Mouse (Mus musculus) liver, embryonic 13.5 days (tissue): Measurements from ENCODE around the gene Golga2. TPM values are rescaled to one million over a fixed set of nuclear protein-coding genes. Genes with fewer than 3 reads are reported as not detected.

ENCODE experiments used
- ATAC-seq: fragments of 200-750 bp; cut with Nextera tagmentation; 2 replicates; pipeline ENCODE4 v1.8.0; 2017; ENCODE audit warnings: low read depth, mild to moderate bottlenecking, moderate number of reproducible peaks, moderate library complexity
- DNase-seq: peaks from one replicate; pipeline ENCODE4 v3.0.0; 2022
- H3K27ac ChIP-seq: fragments of 300-500 bp; sonication (generic); 2 replicates; pipeline ENCODE4 v1.5.1; 2015; ENCODE audit warnings: moderate library complexity, mild to moderate bottlenecking, inconsistent platforms
- H3K27me3 ChIP-seq: fragments of 300-500 bp; sonication (generic); 2 replicates; pipeline ENCODE4 v1.6.1; 2015; ENCODE audit warnings: mild to moderate bottlenecking, inconsistent platforms
- H3K36me3 ChIP-seq: fragments of 300-500 bp; sonication (generic); 2 replicates; pipeline ENCODE4 v1.6.1; 2015; ENCODE audit warnings: mild to moderate bottlenecking, inconsistent platforms
- H3K4me1 ChIP-seq: fragments of 300-500 bp; sonication (generic); replicated peaks from 2 replicates; pipeline ENCODE4 v1.6.1; 2015; ENCODE audit warnings: inconsistent platforms
- H3K4me2 ChIP-seq: fragments of 300-500 bp; sonication (generic); 2 replicates; pipeline ENCODE4 v1.6.1; 2015; ENCODE audit warnings: inconsistent platforms, mild to moderate bottlenecking, moderate library complexity
- H3K4me3 ChIP-seq: fragments of 300-500 bp; sonication (generic); replicated peaks from 2 replicates; pipeline ENCODE4 v1.5.1; 2015; ENCODE audit warnings: mild to moderate bottlenecking, inconsistent platforms
- H3K9ac ChIP-seq: fragments of 300-500 bp; sonication (generic); 2 replicates; pipeline ENCODE4 v1.6.1; 2015; ENCODE audit warnings: mild to moderate bottlenecking, inconsistent platforms
- H3K9me3 ChIP-seq: fragments of 300-500 bp; sonication (generic); replicated peaks from 2 replicates; pipeline ENCODE4 v1.6.1; 2016; ENCODE audit warnings: inconsistent platforms
- WGBS: fragments of 180-500 bp; shearing (Covaris S2); methylation state at CpG from one replicate; pipeline ENCODE4 v1.1.7; 2015; ENCODE audit not compliant: insufficient replicate concordance; 5-methylcytosine and 5-hydroxymethylcytosine counted together
- polyA plus RNA-seq: library from polyadenylated mRNA; unstranded; fragments of >200 nt; fragmentation: Nextera tagmentation; extraction: Ambion mirVana; gene quantifications from 2 replicates; pipeline ENCODE4 v1.2.1, GENCODE M21; 2015

Gene Golga2
- polyA plus RNA-seq, 1 experiment from 2014 or later, result 7.4 TPM

DNA sequence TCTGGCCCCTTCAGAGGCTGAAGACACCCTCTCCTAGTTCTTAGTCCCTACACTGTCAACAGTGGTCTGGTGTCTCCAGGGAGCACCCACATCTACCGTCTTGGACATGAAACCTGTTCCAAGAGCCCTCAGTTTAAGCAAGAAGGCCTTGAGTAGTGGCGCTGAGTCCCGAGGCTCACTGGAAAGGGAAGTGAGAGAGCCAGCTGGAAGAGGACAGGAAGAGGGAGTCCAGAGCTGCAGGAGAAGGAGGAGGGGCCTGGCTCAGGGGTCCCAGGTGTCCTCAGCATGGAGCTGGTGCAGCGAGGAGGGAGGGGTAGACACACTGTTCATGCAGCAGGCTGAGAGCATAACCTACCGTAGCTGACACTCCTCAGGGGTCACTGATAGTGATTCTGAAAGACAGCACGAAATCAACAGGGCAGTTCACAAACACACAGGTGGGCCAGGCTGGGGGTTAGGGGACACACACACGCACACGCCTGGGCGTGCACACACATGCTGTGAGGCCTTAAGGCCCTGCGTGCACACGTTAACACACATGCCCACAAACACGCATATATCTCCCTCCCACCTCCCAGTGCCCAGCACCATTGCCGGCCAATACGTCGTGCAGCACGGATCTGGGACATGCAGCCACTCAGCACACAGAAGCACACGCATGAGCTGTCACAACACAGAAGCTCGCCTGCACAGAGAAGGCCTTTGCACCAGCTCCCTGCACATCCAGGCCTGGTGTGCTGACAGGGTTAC is 23.1 kb downstream of the Golga2 start:
- Histone ChIP-seq H3K4me1 (peaks cover 19% of the 10 kb centered on the region), H3K9me3 (no peaks in the 10 kb centered on the region), H3K4me3 (no peak overlapping the region), H3K9ac (no peak overlapping the region), H3K36me3 (peaks cover 26% of the 10 kb centered on the region), H3K27me3 (peaks cover 51% of the 10 kb centered on the region), H3K4me2 (no peak overlapping the region), H3K27ac (no peak overlapping the region; the same call in 1 of the 2 replicates)
- ATAC-seq, result no peak
- WGBS, result 72% methylated on average over 18 of the region's 18 CpGs
- no peak for DNase-seq

DNA sequence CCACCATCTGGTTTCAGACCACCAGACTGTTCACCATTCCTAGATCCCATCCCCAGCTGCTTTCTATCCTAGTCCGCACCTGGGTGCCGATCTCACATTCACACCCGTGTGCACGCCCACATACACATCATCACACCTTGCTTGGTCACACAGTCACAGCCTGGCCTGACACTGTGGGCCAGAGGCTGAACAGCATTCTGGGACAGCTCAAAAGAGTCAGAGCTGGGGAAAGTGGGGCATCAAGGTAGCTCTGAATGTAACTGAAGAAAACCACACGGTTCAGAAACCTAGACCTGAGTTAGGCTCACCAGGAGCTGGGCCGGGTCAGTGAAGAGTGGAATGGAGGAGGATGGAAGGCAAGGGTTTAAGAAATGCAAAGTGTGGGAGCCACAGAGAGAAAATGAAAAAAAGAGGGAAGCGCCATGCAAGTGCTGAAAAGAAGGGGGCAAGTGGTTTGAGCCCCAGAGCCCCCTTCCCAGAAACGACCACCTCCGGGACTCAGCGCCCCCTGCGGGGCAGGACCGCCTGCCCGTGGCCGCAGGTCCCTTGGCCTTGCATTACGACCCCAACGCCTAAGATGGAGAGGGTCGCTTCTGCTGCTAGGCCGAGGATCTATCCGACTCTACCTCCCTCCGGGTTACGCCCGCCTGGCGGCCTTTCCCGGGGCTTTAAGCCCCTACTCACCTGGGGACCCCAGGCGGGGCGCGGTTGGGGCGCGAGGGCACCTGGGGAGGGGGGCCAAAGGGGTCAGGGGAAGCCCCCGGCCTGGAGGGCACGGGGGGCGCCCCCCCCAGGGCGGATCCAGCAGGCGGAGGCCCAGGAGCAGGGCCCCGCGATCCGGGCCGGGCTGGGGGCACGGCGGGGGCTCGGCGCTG is 24.5 kb downstream of the Golga2 start:
- peaks cover 63% of the 10 kb centered on the region for H3K27me3 ChIP-seq
- peaks cover 12% of the 10 kb centered on the region for H3K36me3 ChIP-seq
- peaks cover 19% of the 10 kb centered on the region for H3K4me1 ChIP-seq
- WGBS, result 11% methylated on average over 39 of the region's 42 CpGs
- DNase-seq, result no peak
- peak overlapping the region; percentile 69 for H3K9ac ChIP-seq
- H3K4me3 ChIP-seq, result peak overlapping the region; percentile 64
- no peak overlapping the region for H3K27ac ChIP-seq
- ATAC-seq, result no peak
- H3K4me2 ChIP-seq, result peak overlapping the region; percentile 96
- H3K9me3 ChIP-seq, result no peaks in the 10 kb centered on the region

DNA sequence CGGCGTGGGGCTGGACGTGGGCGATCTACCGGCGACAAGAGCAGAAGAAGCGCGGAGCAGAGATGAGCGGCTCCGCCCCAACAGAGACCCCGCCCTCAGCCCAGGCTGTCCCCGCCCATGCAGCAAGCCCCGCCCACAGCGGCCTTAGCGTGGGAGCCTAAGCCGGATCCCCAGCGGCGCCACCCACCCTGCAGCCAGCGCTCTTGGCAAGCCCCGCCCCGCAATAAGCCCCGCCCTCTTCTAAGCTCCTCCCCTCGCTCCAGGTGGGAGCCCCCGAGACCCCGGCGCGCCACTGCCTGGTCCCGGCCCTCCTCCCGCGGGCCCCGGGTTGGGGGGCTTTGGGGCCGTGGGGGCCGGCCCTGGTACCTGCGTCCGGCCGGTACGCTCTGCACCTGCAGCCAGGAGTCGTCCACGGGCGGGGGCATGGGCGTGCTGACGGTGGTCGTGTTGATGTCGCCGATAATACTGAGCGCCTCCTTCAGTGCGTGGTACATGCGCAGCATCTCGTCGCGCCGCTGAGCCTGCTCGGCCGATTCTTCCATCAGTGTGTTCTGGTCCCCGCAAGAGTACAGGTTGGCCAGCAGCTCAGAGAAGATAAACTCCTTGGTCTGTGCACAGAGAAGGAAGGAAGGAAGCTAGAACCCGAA is 25.3 kb downstream of the Golga2 start:
- 1% methylated on average over 52 of the region's 56 CpGs for WGBS
- H3K4me2 ChIP-seq, result peak overlapping the region; percentile 96

DNA sequence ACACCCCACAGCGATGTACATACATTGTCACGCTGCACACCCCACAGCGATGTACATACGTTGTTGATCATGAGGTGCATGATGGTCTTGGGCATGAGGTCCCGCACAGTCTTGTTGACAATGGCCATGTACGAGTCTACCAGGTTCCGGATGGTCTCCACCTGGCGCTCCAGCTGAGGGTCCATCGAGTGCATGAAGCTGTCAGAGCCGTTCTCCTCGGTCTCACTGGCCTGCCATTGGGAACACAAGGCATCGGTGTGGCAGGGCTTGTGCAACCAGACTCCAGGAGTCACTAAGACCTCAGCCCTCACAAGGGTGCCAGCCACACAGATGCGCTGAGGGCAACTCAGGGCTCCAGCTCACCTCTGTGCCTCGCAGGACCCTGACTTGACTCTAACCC is 27.6 kb downstream of the Golga2 start:
- Histone ChIP-seq H3K9ac (no peak overlapping the region), H3K4me3 (no peak overlapping the region), H3K4me1 (peaks cover 25% of the 10 kb centered on the region), H3K36me3 (no peaks in the 10 kb centered on the region), H3K4me2 (no peak overlapping the region), H3K27ac (no peak overlapping the region), H3K9me3 (no peaks in the 10 kb centered on the region), H3K27me3 (peaks cover 92% of the 10 kb centered on the region)
- WGBS, result 84% methylated on average over 14 of the region's 14 CpGs
- no peak for ATAC-seq
- no peak for DNase-seq

More for the DNA sequence above, 25.3 kb downstream of the Golga2 start:
- no peaks in the 10 kb centered on the region for H3K9me3 ChIP-seq
- DNase-seq (peak; percentile 70), ATAC-seq (peak; percentile 83)
- peaks cover 19% of the 10 kb centered on the region for H3K4me1 ChIP-seq
- peaks cover 71% of the 10 kb centered on the region for H3K27me3 ChIP-seq
- H3K4me3 ChIP-seq, result peak overlapping the region; percentile 64
- peak overlapping the region; percentile 69 for H3K9ac ChIP-seq
- peaks cover 4% of the 10 kb centered on the region for H3K36me3 ChIP-seq
- H3K27ac ChIP-seq, result no peak overlapping the region

DNA sequence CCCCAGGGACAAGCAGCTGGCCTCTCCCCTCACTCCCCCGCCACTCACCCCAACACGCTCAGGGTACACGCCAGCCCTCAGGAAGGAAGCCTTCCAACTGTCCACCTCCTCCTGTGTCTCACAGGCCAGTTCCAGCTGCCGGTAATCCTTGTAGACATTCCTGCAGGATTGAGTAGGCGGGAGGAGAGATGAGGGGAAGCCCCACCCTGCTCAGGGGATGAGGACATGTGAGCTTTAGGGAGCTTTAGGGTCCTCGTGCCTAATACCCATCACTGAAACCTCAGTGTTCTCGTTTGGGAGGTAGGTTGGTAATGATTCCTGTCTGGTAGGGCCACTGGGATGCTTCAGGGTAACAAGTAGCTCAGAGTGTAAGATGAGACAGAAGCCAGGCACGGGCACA is 28.6 kb downstream of the Golga2 start:
- Histone ChIP-seq H3K27me3 (peaks cover 92% of the 10 kb centered on the region), H3K4me3 (no peak overlapping the region)
- 31% methylated on average over 8 of the region's 8 CpGs for WGBS

DNA sequence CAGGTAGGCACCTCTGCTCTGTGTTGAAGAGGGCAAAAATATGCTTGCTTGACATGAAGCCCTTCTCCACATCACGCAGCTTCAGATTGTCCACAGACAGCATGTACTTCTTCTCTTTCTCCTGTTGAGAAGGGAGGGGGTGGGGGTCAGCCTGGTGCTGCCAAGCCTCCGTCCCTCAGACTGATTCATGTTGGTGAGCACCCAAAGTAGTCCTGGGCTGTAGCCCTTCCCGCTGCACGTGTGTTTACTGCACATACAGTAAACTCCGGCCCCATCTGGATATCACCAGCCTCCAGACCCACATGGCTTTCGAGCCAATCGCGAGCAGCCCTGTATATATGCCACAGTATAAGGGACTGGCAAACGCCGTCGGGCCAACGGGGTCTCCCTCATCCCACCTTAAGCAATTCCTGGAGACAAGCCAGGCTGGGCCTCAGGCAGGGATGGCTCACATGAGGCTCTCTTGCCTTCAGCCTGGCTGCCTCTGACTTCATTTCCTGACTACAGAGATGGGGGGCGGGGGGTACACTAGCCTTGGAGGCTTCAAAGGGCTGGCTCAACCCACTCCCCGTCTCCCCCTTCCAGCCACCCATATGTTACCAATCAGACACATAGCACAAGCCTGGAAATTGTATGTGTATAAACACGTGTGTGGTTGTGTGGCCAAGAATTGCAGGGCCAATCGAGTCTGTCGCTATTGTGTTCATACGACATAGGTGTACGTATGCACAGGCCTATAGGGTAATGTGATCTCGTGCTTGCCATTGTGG is 29.9 kb downstream of the Golga2 start:
- Histone ChIP-seq H3K4me3 (no peak overlapping the region), H3K9ac (no peak overlapping the region), H3K9me3 (no peaks in the 10 kb centered on the region), H3K27ac (peak overlapping the region; percentile 9; the same call in 1 of the 2 replicates), H3K4me2 (no peak overlapping the region), H3K27me3 (peaks cover 83% of the 10 kb centered on the region), H3K4me1 (peaks cover 12% of the 10 kb centered on the region), H3K36me3 (no peaks in the 10 kb centered on the region)
- ATAC-seq (no peak), DNase-seq (no peak)
- 63% methylated on average over 20 of the region's 20 CpGs for WGBS

More for the DNA sequence above, 28.6 kb downstream of the Golga2 start:
- H3K36me3 ChIP-seq, result no peaks in the 10 kb centered on the region
- H3K9me3 ChIP-seq, result no peaks in the 10 kb centered on the region
- H3K9ac ChIP-seq, result no peak overlapping the region
- 0 out of 2 replicates have a peak overlapping the region, but pooled peaks have one; percentile 29 for H3K27ac ChIP-seq
- no peak for ATAC-seq
- no peak overlapping the region for H3K4me2 ChIP-seq
- no peak for DNase-seq
- H3K4me1 ChIP-seq, result peaks cover 22% of the 10 kb centered on the region

DNA sequence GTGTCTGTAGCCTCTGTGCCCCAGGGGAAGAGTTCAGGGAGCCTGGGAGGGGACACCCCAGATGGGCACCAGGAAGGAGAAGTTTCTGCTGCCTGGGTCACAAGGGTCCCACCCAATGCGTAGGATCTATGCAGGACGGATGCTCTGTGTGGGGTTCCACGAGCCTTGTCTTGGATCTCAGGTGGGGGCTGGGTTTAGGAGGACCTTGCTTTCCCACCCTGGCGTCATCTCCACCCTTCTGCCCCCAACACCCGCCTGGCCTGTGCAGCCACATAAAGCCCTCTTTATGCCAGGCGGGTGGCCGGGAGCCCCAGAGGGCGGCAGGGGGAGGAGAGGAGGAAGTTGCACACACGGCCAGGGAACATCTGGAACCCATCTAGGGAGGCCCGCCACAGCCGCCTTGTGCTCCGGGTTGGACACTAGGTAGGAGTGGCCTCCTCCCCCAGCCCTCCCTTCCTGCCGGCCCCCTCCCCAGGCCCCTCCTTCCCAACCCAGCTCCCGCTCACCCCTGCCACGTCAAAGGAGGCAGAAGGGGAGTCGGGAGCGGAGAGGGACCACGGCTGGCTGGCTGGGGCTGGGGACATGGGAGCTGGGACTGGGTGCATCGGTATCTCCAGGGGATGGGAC is 30.7 kb downstream of the Golga2 start:
- Histone ChIP-seq H3K27me3 (peaks cover 76% of the 10 kb centered on the region), H3K36me3 (no peaks in the 10 kb centered on the region), H3K9ac (no peak overlapping the region), H3K27ac (no peak overlapping the region), H3K4me1 (peaks cover 6% of the 10 kb centered on the region; the same call in 1 of the 2 replicates), H3K4me3 (peak overlapping the region; percentile 29; the same call in 1 of the 2 replicates), H3K4me2 (peak overlapping the region; percentile 26), H3K9me3 (no peaks in the 10 kb centered on the region)
- ATAC-seq (0 out of 2 replicates have a peak, but pooled peaks have one; percentile 50), DNase-seq (no peak)
- 18% methylated on average over 19 of the region's 19 CpGs for WGBS

DNA sequence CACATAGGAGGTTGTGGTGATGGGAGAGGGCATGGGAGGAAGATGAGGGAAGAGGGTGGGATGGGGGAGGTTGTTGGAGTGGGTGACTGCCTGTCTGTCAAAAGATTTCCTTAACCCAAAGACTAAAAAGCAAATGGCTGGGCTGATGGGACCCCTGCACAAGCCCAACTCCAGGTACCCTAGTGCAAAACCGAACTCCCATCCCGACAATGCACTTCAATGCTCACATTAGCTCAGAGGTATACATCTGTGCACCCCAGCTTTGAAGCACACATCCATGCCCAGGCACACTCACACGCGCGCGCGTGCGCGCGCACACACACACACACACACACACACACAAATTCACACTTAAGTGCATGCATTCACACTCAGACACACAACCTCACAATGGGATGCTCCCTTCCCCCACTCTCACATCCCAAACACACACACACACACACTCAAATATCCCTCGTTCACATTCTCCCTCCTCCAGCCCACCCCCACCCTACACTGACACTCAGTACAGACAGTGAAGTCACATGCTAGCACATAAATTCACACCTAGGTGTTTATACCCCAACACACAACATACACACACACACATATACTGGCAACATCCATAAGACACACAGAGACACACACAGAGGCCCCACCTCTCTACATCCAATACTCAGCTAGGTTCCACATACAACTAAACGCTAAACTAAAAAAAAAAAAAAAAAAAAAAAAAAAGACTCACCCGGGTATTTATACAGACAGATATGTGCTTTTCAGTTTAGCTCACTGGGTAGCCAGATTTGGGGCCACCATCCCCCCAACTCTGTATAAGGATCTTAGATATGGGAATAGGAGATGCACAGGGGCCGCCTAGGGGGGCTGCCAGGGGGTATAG is 31.8 kb downstream of the Golga2 start:
- H3K4me3 ChIP-seq, result peak overlapping the region; percentile 29
- ATAC-seq, result no peak
- H3K9me3 ChIP-seq, result no peaks in the 10 kb centered on the region
- 63% methylated on average over 14 of the region's 14 CpGs for WGBS
- H3K4me2 ChIP-seq, result peak overlapping the region; percentile 26; the same call in 1 of the 2 replicates
- H3K36me3 ChIP-seq, result no peaks in the 10 kb centered on the region
- peaks cover 6% of the 10 kb centered on the region; the same call in 1 of the 2 replicates for H3K4me1 ChIP-seq
- no peak for DNase-seq
- no peak overlapping the region for H3K9ac ChIP-seq
- peaks cover 69% of the 10 kb centered on the region for H3K27me3 ChIP-seq
- no peak overlapping the region for H3K27ac ChIP-seq

DNA sequence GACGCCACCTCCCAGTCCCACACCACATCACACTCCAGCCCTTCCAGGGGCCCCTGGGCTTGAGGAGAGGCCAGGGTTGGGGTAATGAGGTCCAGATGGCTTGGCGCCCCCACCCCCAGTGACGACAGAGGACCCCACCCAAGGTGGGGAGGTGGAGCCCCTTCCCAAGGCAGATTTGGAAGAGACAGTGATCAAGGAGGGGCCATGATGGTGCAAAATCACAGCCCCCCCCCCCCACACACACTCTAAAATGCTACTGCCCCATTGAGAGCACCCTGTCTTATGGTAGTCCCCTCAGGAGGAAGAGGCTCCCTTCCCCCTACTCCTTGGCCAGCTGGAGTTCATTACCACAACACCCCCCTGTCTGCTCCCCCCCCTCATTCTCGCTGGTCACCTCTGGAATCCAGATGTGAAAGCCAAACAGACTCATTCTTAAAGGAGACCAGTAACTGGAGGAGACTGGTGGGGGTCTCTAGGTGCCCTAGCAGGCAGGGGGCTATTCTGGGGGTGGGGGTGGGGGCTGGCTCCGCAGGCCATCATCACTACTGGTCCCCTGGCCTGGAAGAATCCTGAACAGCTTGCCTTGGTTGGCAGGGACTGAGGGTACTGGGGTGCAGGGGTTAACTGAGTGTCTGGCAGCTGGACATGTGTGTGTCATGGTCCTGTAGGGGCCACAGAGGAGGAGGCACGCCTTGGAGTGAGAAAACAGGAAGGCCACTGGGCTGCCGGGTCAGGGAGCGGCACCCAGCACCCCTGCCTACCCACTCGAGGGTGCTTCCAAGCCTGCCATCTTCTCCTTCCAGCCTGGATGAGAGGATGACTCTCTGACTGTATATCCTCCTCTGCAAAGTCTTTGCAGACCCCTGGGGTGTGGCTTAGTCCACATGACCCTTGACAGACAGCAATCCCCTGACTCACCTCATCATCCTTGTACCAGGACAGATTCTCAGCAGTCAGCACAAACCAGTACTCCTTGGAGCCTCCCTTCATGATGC is 32.7 kb downstream of the Golga2 start:
- peaks cover 6% of the 10 kb centered on the region; the same call in 1 of the 2 replicates for H3K4me1 ChIP-seq
- DNase-seq, result no peak
- H3K27ac ChIP-seq, result no peak overlapping the region

More for the DNA sequence above, 32.7 kb downstream of the Golga2 start:
- Histone ChIP-seq H3K4me3 (no peak overlapping the region), H3K9ac (no peak overlapping the region), H3K36me3 (no peaks in the 10 kb centered on the region), H3K9me3 (no peaks in the 10 kb centered on the region), H3K27me3 (peaks cover 62% of the 10 kb centered on the region), H3K4me2 (no peak overlapping the region)
- 37% methylated on average over 9 of the region's 9 CpGs for WGBS
- ATAC-seq, result no peak
